Mouse (Mus musculus): ENCODE results near the gene Pcca.

The Pcca gene

GRCm38 (mm10) chr14:122747860-122748842 is 214.0 kb downstream of the Pcca start:
- no peak for DNase-seq (ENCODE audit: low read depth)

- no peak for DNase-seq (ENCODE audit: low read depth)
These were observed 217.4 kb downstream of the Pcca start for GRCm38 (mm10) chr14:122751552-122751951.

GRCm38 (mm10) chr14:122753278-122753677 is 219.2 kb downstream of the Pcca start:
- no peak for DNase-seq (ENCODE audit: low read depth)

DNA sequence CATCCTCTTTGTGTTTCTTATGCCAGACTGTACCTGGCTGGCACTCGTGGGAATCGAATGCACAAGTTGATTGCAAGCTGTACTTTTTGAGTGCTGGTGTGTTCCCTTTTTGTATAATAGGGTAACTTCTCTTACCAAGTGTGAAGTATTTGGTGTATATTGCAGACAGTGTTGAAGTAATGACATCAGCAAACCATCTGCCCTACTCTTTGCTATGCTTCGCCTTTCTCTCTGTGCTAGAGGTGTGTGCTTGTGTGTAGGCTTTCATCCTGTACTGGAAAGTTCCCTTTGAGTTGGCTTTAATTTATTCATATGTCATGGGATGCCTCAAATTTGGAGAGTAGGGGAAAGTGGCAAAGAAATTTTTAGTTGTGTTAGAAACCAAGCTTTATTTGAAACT is 220.2 kb downstream of the Pcca start:
- no peak for DNase-seq (ENCODE audit: low read depth)

- no peak for DNase-seq (ENCODE audit: low read depth)
These were observed 221.4 kb downstream of the Pcca start for GRCm38 (mm10) chr14:122755559-122755958.

- DNase-seq (ENCODE audit: low read depth): no peak
These were observed 222.5 kb downstream of the Pcca start for GRCm38 (mm10) chr14:122756671-122757070.

DNA sequence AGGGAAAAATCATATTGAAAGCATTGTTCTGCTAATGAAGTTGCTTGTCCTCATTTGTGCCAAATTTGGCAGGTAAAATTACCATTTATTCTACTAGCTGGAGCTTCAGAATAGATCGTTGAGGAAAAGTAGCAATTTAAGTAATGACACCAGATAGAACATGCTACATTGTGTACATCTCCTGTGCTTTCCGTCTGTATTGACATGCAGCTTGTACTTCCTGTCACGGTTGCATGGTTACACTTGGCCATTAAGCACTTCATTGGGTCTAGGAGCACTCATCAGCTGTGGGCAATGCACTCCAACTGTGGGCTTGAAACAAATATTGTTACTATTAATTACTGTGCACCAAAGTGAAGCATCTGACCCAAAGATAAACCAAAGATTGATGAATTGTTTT is 225.8 kb downstream of the Pcca start:
- DNase-seq (ENCODE audit: low read depth): no peak

DNA sequence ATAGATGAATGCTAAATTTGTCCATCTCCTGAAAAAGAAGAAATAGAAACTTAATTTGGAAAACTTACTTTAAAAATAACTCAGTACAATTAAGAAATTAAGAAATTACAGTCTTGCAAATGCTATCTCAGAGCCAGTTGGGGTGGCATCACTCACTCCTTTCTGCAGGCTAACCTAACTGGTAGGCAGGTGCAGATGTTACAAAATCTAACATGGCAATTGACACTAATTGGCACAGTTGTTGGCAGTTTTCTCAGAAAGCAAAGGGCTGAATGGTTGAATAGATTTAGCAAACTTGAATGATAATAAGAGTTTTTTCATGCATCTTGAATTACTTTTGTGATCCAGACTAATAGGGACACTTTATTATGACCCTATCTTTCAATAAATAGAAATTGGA is 226.7 kb downstream of the Pcca start:
- no peak for DNase-seq (ENCODE audit: low read depth)

GRCm38 (mm10) chr14:122762603-122763002 is 228.5 kb downstream of the Pcca start:
- no peak for DNase-seq (ENCODE audit: low read depth)

- DNase-seq (ENCODE audit: low read depth): no peak
These were observed 231.8 kb downstream of the Pcca start for GRCm38 (mm10) chr14:122765951-122766350.

GRCm38 (mm10) chr14:122766448-122766847 is 232.3 kb downstream of the Pcca start:
- no peak for DNase-seq (ENCODE audit: low read depth)

GRCm38 (mm10) chr14:122784701-122785100 is 250.6 kb downstream of the Pcca start:
- DNase-seq (ENCODE audit: low read depth): no peak

DNA sequence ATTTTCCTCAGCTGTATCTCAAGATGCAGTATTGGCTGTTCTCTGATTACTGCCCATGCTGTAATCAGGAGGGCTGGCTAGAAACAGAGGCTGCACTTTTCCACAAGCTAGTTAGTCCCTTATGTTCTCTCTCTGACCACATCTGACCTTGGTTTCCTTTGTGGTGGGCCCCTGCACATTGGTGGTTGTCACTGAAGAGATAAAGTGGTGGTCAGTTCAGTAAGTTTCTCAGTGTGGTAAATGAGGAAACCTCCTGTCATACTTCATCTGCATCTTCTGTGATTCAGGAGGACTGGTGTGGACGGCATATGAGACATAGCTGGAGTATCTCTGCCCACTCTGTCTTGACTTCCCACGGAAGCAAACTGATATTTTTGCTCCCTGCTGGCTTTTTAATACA is 254.1 kb downstream of the Pcca start:
- DNase-seq (ENCODE audit: low read depth): no peak

DNA sequence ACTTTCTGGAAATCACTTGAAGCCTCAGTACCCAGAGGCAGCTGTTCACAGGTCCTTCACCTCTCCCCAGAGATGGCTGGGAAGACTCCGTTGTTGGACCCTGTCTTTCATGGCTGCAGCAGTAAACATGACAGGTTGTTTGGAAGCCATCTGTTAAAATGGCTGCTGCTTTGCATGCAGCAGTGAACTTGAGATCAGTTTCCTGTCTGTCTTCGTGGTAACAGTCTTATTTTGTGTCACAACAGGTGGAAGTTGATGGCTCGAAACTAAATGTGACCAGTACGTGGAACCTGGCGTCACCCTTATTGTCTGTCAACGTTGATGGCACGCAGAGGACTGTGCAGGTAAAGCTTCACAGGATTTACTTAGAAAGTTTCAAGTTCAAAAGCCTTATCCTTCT is 256.0 kb downstream of the Pcca start:
- no peak for DNase-seq (ENCODE audit: low read depth)

- DNase-seq (ENCODE audit: low read depth): no peak
These were observed 259.2 kb downstream of the Pcca start for GRCm38 (mm10) chr14:122793368-122793767.

GRCm38 (mm10) chr14:122800296-122800695 is 266.2 kb downstream of the Pcca start:
- no peak for DNase-seq (ENCODE audit: low read depth)

DNA sequence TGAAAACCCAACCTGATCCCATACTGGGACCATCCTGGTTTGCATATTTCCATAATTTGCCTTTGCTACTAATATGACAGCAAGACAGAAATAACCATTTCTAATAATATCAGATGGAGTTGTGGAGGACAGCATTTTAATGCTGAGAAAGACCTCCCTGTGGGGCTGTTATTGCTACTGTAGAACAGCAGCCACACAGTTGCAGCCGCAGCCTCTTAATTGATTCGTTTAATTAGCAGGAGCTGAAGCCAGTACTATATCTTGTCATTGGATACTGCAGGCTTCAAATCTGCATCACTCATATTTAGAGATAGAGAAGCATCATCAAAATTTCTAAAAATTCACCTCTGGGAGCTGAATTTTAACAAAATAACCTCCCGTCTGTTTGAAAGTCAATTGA is 286.9 kb downstream of the Pcca start:
- DNase-seq (ENCODE audit: low read depth): no peak

DNA sequence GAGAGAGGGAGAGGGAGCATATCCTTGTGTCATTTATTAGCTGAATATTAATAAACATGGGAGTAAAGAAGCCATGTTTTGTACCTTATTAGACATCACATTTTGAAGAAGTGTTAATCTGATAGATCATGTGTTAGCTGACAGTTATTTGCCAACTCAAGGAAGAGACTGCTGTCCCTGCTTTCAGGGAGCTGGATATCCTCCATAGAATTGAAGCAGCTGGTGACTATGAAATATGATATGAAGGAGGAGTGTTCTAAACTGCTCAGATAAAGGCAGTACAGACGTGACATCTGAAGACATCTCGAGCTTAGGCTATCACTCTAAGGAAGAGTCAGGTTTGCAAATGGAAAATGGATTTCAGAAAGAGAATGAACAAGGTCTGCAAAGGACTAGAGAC is 289.7 kb downstream of the Pcca start:
- no peak for DNase-seq (ENCODE audit: low read depth)

DNA sequence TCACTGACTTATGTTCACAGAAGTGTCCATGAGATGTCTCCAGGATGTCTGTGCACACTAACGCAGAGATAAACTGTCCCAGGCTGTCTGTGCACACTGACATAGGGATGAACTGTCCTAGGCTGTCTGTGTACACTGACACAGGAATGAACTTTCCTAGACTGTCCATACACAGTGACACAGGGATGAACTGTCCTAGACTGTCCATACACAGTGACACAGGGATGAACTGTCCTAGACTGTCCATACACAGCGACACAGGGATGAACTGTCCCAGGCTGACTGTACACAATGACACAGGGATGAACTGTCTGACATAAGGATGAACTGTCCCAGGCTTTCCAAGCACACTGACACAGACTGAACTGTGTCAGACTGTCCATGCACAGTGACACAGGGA is 291.3 kb downstream of the Pcca start:
- no peak for DNase-seq (ENCODE audit: low read depth)

- DNase-seq (ENCODE audit: low read depth): no peak
These were observed 296.3 kb downstream of the Pcca start for GRCm38 (mm10) chr14:122830433-122830832.

- DNase-seq (ENCODE audit: low read depth): peak; percentile 32
These were observed 299.5 kb downstream of the Pcca start for GRCm38 (mm10) chr14:122833666-122834065.

GRCm38 (mm10) chr14:122834753-122835152 is 300.6 kb downstream of the Pcca start:
- no peak for DNase-seq (ENCODE audit: low read depth)

GRCm38 (mm10) chr14:122835487-122836190 is 301.5 kb downstream of the Pcca start:
- no peak for DNase-seq (ENCODE audit: low read depth)

All from fibroblast of lung, adult 2 months (primary cell).